Mouse (Mus musculus) kidney, adult 18-20 months (tissue): ENCODE results near the gene Pop5.

Source experiments
- DNase-seq: peaks from one replicate; pipeline ENCODE4 v3.0.0; 2021

The Pop5 gene

DNA sequence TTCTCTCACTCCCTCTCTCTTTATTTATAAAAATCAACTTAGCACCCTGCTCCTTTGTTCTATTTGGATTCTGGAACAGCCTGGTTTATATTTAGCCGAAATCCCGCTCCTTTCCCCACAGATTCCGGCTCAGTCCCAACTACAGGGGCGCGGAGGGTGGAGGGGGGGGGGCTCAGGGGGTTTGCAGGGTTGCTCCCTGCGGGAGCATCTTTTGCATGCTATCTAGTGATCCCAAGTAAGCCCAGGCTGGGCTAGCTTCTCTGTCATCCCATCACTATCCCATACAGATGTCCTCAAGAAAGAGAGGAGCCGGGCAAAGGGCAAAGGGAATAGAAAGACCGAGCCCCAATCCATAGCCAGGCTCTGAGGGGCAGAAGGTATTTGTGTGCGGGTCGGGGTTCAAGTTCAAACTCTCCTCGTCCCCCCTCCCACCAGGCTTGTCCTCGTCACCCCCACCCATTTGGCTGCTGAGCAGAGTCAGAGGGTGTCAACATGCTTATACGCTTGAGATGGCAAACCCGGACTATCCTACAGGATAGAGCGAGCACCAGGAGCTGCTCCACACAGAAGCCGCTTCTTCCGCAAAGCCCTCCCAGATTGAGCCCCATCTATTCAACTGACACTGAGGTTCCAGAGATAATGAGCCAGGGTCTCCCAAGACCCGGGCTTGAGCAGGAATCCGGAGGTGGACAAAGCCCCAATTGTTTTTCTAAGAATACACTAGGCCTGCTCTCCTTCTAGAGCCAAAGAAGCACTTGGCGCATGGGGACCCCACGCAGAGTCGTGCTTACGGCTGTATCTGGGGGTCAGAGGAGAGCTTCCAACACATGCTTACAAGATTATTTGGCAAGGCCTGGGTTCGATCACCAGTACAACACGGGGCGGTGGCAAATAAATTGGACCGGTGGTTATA, 20.1 kb upstream of the Pop5 start:
- no peak for DNase-seq

- DNase-seq, result no peak
Observed at GRCm38 (mm10) chr5:115217998-115218397, 17.6 kb upstream of the Pop5 start.

DNA sequence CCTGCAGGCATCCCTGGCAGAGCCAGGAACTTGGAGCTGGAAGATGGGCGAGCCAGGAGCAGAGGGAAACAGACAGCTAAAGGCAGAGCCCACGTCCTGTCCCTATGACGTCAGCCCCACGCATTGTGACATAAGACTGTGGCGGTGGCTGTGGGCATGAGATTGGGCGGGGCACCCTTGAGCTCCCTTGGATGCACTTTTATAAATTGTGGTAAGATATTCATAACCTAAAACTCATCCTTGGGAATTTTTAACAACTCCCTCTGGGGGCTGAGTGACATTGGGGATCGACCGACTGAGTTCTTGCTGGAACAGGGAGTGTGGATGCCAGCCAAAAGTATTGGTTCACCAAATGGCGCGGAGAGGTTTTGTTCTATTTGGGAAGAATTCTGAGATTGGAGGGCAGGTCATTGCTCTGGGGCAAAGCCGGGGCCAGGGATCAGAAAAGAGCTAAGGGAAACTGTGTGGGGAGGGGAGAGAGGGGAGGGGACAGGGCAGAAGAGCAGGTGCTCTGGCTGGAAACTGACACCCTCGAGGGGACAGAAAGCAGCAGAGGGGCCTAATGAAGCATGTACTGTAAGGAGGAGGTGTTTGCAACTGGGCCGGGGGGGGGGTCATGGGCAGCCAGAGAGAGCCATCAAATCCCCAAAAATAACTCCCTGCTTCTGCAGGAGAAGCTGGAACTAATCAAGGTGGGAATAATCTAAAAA, 14.6 kb upstream of the Pop5 start:
- DNase-seq, result no peak

- DNase-seq, result no peak
Observed at GRCm38 (mm10) chr5:115222485-115222884, 13.2 kb upstream of the Pop5 start.

GRCm38 (mm10) chr5:115230830-115231551, 4.6 kb upstream of the Pop5 start:
- DNase-seq, result no peak

DNA sequence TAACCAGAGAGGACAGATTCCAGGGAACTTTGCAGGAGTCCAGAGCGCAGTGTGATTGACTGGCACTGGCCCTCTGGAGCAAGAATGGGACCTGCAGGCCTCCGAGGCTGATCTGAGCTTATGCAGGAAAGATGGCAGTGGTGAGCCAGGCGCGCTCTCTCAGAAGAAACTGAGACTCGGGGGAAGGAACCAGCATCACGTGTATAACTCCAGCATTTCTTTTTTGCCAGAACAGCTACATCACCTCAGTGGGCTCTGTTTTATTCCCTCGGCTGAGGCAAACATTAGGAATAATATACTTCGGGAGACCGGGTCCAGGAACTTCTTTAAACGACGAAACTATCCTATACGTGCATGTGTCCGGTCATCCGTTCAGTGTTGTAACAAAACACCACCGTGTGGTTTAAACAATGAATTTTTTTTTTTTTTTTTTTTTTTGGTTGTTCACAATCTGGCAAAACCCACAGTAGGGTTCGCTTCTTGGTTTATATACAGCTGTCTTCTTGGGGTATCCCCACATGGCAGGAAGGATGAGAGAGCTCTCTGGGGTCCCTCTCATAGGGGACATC, 4.0 kb upstream of the Pop5 start:
- DNase-seq, result no peak

DNA sequence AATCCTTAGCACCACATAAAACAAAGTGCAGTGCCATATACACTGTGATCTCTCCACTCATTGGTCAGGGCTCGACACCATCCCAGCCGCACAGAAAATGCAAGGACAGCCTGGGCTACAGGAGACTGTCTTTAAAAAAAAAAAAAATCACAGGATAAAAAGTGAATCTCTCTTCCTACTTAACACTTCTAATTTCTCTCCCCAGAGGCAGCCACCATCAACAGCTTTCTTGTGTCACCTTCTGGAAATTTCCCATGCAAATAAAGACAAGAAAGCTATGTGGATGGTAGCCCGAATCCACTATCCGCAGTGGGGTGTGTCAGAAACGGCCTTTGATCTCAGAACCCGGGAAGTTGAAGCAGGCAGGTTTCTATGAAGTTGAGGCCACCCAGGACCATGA, 3.1 kb upstream of the Pop5 start:
- DNase-seq, result no peak

GRCm38 (mm10) chr5:115233031-115233780, 2.4 kb upstream of the Pop5 start:
- DNase-seq, result no peak

DNA sequence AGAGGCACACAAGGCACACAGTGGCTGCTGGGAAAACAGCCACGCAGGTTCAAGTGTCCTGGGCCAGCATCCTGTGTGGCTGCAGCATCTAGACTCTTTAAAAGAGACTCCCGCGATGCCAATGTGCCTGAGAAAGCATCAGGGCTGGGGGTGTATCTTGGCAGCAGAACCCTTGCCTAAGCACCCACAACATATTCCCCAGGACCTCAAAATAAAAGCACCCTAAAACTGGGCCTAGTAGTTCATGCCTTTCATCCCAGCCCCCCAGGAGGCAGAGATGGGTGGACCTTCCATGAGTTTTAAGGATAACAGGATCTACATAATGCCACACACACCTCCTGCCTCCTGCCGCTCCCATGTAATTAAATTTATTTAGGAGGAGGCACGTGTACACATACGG, 1.1 kb upstream of the Pop5 start:
- no peak for DNase-seq

GRCm38 (mm10) chr5:115235323-115235771, 289 bp upstream of the Pop5 start:
- DNase-seq, result peak; percentile 65

DNA sequence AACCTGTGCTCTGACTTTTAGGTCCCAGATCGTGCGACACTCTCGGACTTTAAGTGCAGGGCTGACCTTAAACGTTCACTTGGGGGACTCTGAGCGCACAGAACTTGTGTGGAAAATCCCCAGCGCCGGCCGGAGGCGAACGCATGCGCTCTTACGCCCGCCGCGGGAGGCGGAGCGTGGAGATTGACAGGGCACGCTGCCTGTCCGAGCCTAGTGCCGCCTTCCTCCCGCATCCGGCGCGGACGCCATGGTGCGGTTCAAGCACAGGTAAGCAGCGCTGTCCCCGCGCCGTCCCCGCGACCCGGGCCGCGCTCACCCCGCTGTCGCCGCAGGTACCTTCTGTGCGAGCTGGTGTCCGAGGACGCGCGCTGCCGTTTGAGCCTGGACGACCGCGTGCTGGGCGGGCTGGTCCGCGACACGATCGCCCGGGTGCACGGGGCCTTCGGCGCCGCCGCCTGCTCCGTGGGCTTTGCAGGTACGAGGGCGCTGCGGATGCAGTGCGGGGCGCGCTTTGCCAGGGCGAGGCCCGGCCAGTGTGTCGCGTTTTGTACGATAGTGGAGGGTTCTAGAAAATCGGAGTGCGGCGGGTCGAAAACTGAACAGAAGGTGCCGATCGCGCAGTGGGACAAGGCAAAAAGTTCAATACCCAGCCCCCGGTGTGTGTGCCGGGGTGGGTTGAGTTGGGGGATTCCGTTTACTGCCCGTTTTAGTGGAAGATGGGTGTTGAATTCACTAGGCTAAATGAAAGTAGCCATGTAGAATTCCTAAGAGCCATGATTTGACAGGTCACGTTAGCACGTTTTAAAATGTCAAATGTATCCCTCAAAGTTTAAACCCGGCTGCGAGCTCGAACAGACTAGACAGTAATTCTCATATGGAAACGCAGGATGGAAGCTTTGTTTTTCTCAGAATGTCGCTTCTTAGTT, 2.4 kb downstream of the Pop5 start:
- peak; percentile 96 for DNase-seq

DNA sequence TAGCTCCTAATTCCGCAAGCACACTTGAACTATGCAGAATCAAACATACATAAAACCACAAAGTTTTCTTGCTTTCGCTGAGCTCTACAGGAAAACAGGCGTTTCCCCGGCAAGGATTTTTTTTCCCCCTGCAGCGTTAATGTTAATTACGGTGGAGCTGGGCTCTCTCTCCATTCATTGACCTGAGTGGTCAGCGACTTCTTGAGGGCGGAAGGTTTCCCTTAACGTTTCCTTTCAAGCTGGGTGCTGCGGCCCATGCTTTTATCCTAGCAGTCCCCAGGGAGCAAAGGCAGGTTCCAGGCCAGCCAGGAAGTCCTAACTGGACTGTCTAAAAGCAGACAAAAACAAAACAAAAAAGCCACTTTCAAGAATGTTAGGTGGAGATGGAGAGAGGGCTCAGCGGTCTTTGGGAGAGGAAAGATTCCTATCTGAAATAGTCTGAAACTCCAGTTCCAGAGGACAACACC, 3.1 kb downstream of the Pop5 start:
- DNase-seq, result peak; percentile 43

- DNase-seq, result no peak
Observed at GRCm38 (mm10) chr5:115240191-115240590, 4.6 kb downstream of the Pop5 start.

- no peak for DNase-seq
Observed at GRCm38 (mm10) chr5:115255472-115255871, 19.8 kb downstream of the Pop5 start.

GRCm38 (mm10) chr5:115256909-115257546, 21.4 kb downstream of the Pop5 start:
- no peak for DNase-seq

DNA sequence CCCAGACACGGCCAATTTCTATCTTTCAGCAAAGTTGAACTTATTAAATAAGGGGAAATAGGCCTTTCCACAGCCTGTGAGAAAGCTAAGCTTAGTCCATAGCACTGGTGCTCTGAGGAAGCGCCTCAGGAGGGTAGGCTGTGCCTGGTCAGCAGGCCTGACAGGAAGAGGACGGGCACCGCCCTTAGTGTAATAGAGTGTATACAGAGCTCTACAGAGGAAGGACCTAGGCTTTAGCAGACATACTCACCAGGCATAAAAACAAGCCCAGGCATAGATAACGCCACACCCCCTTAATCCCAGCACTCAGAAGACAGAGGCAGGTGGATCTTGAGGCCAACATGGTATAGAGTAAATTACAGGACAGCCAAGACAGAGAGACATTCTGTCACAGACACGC, 24.7 kb downstream of the Pop5 start:
- DNase-seq, result no peak

GRCm38 (mm10) chr5:115261141-115261540, 25.5 kb downstream of the Pop5 start:
- DNase-seq, result no peak

- DNase-seq, result no peak
Observed at GRCm38 (mm10) chr5:115261880-115262279, 26.2 kb downstream of the Pop5 start.

DNA sequence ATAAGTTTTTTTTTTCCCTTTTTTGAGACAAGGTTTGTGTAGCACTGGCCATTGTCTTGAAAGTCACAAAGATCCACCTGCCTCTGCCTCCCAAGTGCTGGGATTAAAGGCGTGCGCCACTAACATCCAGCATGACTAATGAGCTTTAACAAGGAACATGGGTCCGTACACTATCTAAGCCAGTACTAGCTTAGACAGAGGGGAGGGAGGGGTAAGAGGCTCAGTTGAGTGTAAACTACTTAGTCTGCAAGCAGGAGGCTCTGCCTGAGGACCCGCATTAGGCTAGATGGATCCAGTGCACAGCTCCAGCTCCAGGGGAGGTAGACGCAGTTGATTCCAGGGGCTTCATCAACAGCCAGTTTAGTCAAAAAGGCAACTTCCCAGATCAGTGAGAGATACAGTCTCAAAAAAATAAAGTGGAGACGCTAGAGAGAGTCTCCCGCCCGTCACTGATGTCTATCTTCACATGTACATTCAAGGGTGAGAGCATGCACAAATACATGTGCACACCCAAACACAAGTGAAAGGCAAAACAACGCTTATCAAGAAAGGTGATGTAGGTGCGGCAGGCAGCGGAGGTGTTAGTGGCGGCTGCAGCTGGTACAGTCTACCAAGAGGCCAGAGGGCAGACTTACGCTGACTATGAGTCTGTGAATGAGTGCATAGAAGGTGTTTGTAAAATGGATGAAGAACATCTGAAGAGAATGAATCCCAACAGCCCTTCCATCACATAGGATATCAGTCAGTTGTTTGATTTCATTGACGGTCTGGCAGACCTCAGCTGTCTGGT, 27.1 kb downstream of the Pop5 start:
- peak; percentile 6 for DNase-seq

GRCm38 (mm10) chr5:115266340-115266739, 30.7 kb downstream of the Pop5 start:
- no peak for DNase-seq
